Mouse (Mus musculus) heart, postnatal 0 days (tissue): Measurements from ENCODE around the gene Osmr. TPM values are rescaled to one million over a fixed set of nuclear protein-coding genes. Genes with fewer than 3 reads are reported as not detected.
"Not testable (repeated sequence)": the region's sequence is repeated elsewhere in the genome, so short reads cannot be mapped to it uniquely, and the experiment has no call there.

Experiments used
- ATAC-seq: fragments of 200-750 bp; cut with Nextera tagmentation; 2 replicates; pipeline ENCODE4 v1.8.0; 2017; ENCODE audit warnings: low read depth, moderate number of reproducible peaks, moderate library complexity; ENCODE audit not compliant: insufficient read depth
- DNase-seq: peaks from one replicate; pipeline ENCODE4 v3.0.0-alpha.2; 2016; ENCODE audit warnings: low spot score
- H3K27ac ChIP-seq: fragments of 300-500 bp; sonication (generic); 2 replicates; pipeline ENCODE4 v1.5.1; 2014; ENCODE audit warnings: low read depth, mild to moderate bottlenecking
- H3K27me3 ChIP-seq: fragments of 300-500 bp; sonication (generic); 2 replicates; pipeline ENCODE4 v1.6.1; 2014; ENCODE audit warnings: low read length, mixed read lengths; ENCODE audit not compliant: control insufficient read depth, insufficient read depth
- H3K36me3 ChIP-seq: fragments of 300-500 bp; sonication (generic); replicated peaks from 2 replicates; pipeline ENCODE4 v1.6.1; 2014; ENCODE audit warnings: low read length, mixed read lengths; ENCODE audit not compliant: control insufficient read depth, insufficient read depth
- H3K4me1 ChIP-seq: fragments of 300-500 bp; sonication (generic); 2 replicates; pipeline ENCODE4 v1.6.1; 2014; ENCODE audit warnings: antibody characterized with exemption; ENCODE audit not compliant: control insufficient read depth, insufficient read depth
- H3K4me2 ChIP-seq: fragments of 300-500 bp; sonication (generic); 2 replicates; pipeline ENCODE4 v1.6.1; 2014; ENCODE audit warnings: low read depth, mild to moderate bottlenecking, low read length, moderate library complexity
- H3K4me3 ChIP-seq: fragments of 300-500 bp; sonication (generic); 2 replicates; pipeline ENCODE4 v1.5.1; 2014; ENCODE audit warnings: low read depth, low read length
- H3K9ac ChIP-seq: fragments of 300-500 bp; sonication (generic); replicated peaks from 2 replicates; pipeline ENCODE4 v1.6.1; 2014; ENCODE audit warnings: low read depth, low read length, mixed read lengths
- H3K9me3 ChIP-seq: fragments of 300-500 bp; sonication (generic); replicated peaks from 2 replicates; pipeline ENCODE4 v1.6.1; 2016; ENCODE audit warnings: low read length; ENCODE audit not compliant: control insufficient read depth
- CTCF ChIP-seq: IDR thresholded peaks from 2 replicates; pipeline ENCODE4 v1.5.1; 2016; ENCODE audit warnings: antibody characterized with exemption, control low read depth, low read depth
- EP300 ChIP-seq: IDR thresholded peaks from 2 replicates; pipeline ENCODE4 v1.6.1; 2016; ENCODE audit warnings: antibody characterized with exemption, low read depth
- WGBS: fragments of 180-500 bp; shearing (Covaris S2); extraction: QIAGEN DNeasy Blood & Tissue Kit; methylation state at CpG from one replicate; pipeline ENCODE4 v1.1.7; 2014; 5-methylcytosine and 5-hydroxymethylcytosine counted together
- polyA plus RNA-seq: library from polyadenylated mRNA; unstranded; fragments of >200 nt; fragmentation: Nextera tagmentation; extraction: Ambion mirVana; gene quantifications from 2 replicates; pipeline ENCODE4 v1.2.1, GENCODE M21; 2015
- total RNA-seq: library from RNA; depleted of rRNA; stranded (reverse); fragments of >200 nt; gene quantifications from 2 replicates; pipeline ENCODE4 v1.2.3, GENCODE M21; 2014; ENCODE audit warnings: low replicate concordance

Osmr gene
- total and polyA plus RNA-seq, 2 experiments from 2014 or later = 2.6 to 12.4 TPM

- Histone ChIP-seq H3K4me2 (no peak overlapping the region), H3K4me1 (peaks cover 24% of the 10 kb centered on the region), H3K27me3 (no peaks in the 10 kb centered on the region), H3K9me3 (no peaks in the 10 kb centered on the region), H3K9ac (no peak overlapping the region), H3K4me3 (no peak overlapping the region), H3K36me3 (no peaks in the 10 kb centered on the region), H3K27ac (peak overlapping the region; percentile 30; the same call in 1 of the 2 replicates)
- DNase-seq (no peak), ATAC-seq (no peak)
- WGBS = 58% methylated on average over 4 of the region's 4 CpGs
- TF ChIP-seq EP300 = no peak
- TF ChIP-seq CTCF = no peak
Observed at GRCm38 (mm10) chr15:6858871-6859270, 15.9 kb downstream of the Osmr start.

DNA sequence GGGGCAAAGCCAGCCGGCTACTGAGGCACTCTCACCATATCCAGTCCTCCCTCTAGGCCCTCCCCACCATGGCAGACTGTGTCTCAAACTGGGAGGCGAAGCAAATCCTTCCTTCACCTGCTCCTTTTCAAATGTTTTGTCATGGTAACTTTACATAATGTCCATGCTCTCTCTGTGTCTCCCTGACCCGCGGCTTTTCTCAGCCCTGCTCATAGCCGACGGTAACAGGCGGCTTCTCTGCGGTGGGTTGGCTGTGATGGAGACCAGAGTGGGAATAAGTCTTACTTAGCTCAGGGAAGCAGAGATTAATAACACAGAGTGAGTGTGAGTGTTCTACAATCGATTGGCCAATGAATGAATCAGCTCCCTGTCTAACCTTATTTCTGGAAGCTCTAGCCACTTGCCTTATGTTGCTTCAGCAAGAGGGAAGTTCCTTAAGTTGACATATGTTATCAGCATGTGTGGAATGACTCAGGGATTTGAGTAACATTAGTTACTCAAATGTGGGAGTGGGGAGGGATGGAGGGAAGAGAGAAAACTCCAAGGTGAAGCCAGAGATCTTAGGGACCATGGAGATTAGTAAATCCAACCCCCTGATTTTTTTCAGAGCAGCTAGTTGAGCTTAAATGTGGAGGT lies 17.4 kb downstream of the Osmr start:
- ATAC-seq (no peak), DNase-seq (no peak)
- WGBS = 87% methylated on average over 9 of the region's 9 CpGs
- TF ChIP-seq EP300 (no peak), CTCF (no peak)
- peaks cover 13% of the 10 kb centered on the region; the same call in 1 of the 2 replicates for H3K4me1 ChIP-seq
- no peak overlapping the region for H3K4me2 ChIP-seq
- H3K27me3 ChIP-seq = no peaks in the 10 kb centered on the region
- no peaks in the 10 kb centered on the region for H3K36me3 ChIP-seq
- no peak overlapping the region for H3K4me3 ChIP-seq
- no peak overlapping the region for H3K27ac ChIP-seq
- no peak overlapping the region for H3K9ac ChIP-seq
- H3K9me3 ChIP-seq = no peaks in the 10 kb centered on the region

GRCm38 (mm10) chr15:6849851-6850250 lies 24.9 kb downstream of the Osmr start:
- 53% methylated on average over 1 of the region's 1 CpGs for WGBS
- TF ChIP-seq EP300 (no peak), CTCF (no peak)
- DNase-seq = no peak

GRCm38 (mm10) chr15:6840199-6840598 lies 34.6 kb downstream of the Osmr start:
- H3K9ac ChIP-seq = no peak overlapping the region
- no peak for ATAC-seq
- no peaks in the 10 kb centered on the region for H3K9me3 ChIP-seq
- no peak overlapping the region for H3K4me3 ChIP-seq
- DNase-seq = peak; percentile 54
- H3K4me1 ChIP-seq = 0 out of 2 replicates have a peak, but pooled peaks cover under 1% of the 10 kb centered on the region
- H3K4me2 ChIP-seq = no peak overlapping the region
- no peak overlapping the region for H3K27ac ChIP-seq
- H3K36me3 ChIP-seq = peaks cover 21% of the 10 kb centered on the region
- 34% methylated on average over 4 of the region's 4 CpGs for WGBS
- no peaks in the 10 kb centered on the region for H3K27me3 ChIP-seq
- TF ChIP-seq EP300 = no peak
- peak; percentile 74 for TF ChIP-seq CTCF

More at GRCm38 (mm10) chr15:6849851-6850250, 24.9 kb downstream of the Osmr start:
- ATAC-seq = no peak
- Histone ChIP-seq H3K36me3 (peaks cover 8% of the 10 kb centered on the region; the same call in 1 of the 2 replicates), H3K4me3 (no peak overlapping the region), H3K9me3 (no peaks in the 10 kb centered on the region), H3K9ac (no peak overlapping the region), H3K27me3 (no peaks in the 10 kb centered on the region), H3K27ac (no peak overlapping the region), H3K4me2 (no peak overlapping the region), H3K4me1 (0 out of 2 replicates have a peak, but pooled peaks cover 4% of the 10 kb centered on the region)

DNA sequence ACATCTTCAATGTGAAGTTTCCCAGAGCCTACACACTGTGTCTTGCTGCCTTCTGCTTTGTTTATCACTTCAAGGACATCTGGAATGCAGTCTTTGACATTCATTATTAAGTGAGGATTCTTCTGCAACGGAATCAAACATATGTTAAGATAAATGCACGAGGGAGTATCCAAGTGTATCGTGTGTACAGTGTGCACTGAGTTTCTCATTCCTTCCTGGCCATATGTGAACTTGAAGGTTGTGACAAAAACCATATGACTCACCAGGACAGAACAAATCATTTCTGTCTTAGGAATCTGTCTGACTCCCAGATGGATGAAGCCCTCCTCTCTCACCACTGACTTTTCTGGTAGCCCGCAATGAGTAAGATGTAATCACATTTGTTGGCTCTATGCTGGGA lies 59.0 kb downstream of the Osmr start:
- no peak for DNase-seq
- Histone ChIP-seq H3K4me3 (no peak overlapping the region), H3K9me3 (peaks cover 13% of the 10 kb centered on the region), H3K9ac (no peak overlapping the region), H3K4me2 (no peak overlapping the region), H3K27me3 (no peaks in the 10 kb centered on the region), H3K36me3 (peaks cover 17% of the 10 kb centered on the region), H3K4me1 (no peaks in the 10 kb centered on the region), H3K27ac (no peak overlapping the region)
- WGBS = 53% methylated on average over 4 of the region's 4 CpGs
- TF ChIP-seq EP300 (no peak), CTCF (no peak)
- ATAC-seq = no peak

GRCm38 (mm10) chr15:6801212-6801611 lies 73.6 kb downstream of the Osmr start:
- H3K9me3 ChIP-seq, H3K4me2 ChIP-seq, H3K4me1 ChIP-seq, H3K27ac ChIP-seq, DNase-seq, ATAC-seq, H3K4me3 ChIP-seq, H3K27me3 ChIP-seq, H3K9ac ChIP-seq: not testable (repeated sequence)
- WGBS = 95% methylated on average over 8 of the region's 8 CpGs
- peaks cover 24% of the 10 kb centered on the region for H3K36me3 ChIP-seq
